Mouse (Mus musculus) limb, embryonic 13.5 days (tissue): ENCODE results near the gene Schip1. TPM values are rescaled to one million over a fixed set of nuclear protein-coding genes. Genes with fewer than 3 reads are reported as not detected.

Source experiments
- ATAC-seq: fragments of 200-750 bp; cut with Nextera tagmentation; 2 replicates; pipeline ENCODE4 v1.8.0; 2017; ENCODE audit warnings: low read depth, moderate number of reproducible peaks, moderate TSS enrichment; ENCODE audit not compliant: low FRiP score
- H3K27ac ChIP-seq: fragments of 300-500 bp; sonication (generic); 2 replicates; pipeline ENCODE4 v1.5.1; 2015; ENCODE audit warnings: inconsistent platforms, mild to moderate bottlenecking, moderate library complexity
- H3K27me3 ChIP-seq: fragments of 300-500 bp; sonication (generic); 2 replicates; pipeline ENCODE4 v1.6.1; 2015; ENCODE audit warnings: mild to moderate bottlenecking, inconsistent platforms
- H3K36me3 ChIP-seq: fragments of 300-500 bp; sonication (generic); 2 replicates; pipeline ENCODE4 v1.6.1; 2015; ENCODE audit warnings: inconsistent platforms, mild to moderate bottlenecking, moderate library complexity
- H3K4me1 ChIP-seq: fragments of 300-500 bp; sonication (generic); 2 replicates; pipeline ENCODE4 v1.6.1; 2015; ENCODE audit warnings: inconsistent platforms
- H3K4me2 ChIP-seq: fragments of 300-500 bp; sonication (generic); replicated peaks from 2 replicates; pipeline ENCODE4 v1.6.1; 2015; ENCODE audit warnings: inconsistent platforms, mild to moderate bottlenecking, moderate library complexity
- H3K4me3 ChIP-seq: fragments of 300-500 bp; sonication (generic); 2 replicates; pipeline ENCODE4 v1.5.1; 2015; ENCODE audit warnings: moderate library complexity, mild to moderate bottlenecking, inconsistent platforms
- H3K9ac ChIP-seq: fragments of 300-500 bp; sonication (generic); 2 replicates; pipeline ENCODE4 v1.6.1; 2015; ENCODE audit warnings: mild to moderate bottlenecking, inconsistent platforms
- H3K9me3 ChIP-seq: fragments of 300-500 bp; sonication (generic); 2 replicates; pipeline ENCODE4 v1.6.1; 2016; ENCODE audit warnings: inconsistent platforms
- WGBS: fragments of 180-500 bp; shearing (Covaris S2); methylation state at CpG from one replicate; pipeline ENCODE4 v1.1.7; 2015; 5-methylcytosine and 5-hydroxymethylcytosine counted together
- polyA plus RNA-seq: library from polyadenylated mRNA; unstranded; fragments of >200 nt; fragmentation: Nextera tagmentation; extraction: Ambion mirVana; gene quantifications from 2 replicates; pipeline ENCODE4 v1.2.1, GENCODE M21; 2015

Schip1 gene
- polyA plus RNA-seq, 1 experiment from 2014 or later, result 21.4 TPM

- WGBS, result 96% methylated on average over 8 of the region's 8 CpGs
- Histone ChIP-seq H3K36me3 (no peaks in the 10 kb centered on the region), H3K27me3 (no peaks in the 10 kb centered on the region; the same call in 1 of the 2 replicates), H3K4me3 (no peak overlapping the region), H3K9me3 (no peaks in the 10 kb centered on the region), H3K4me2 (no peak overlapping the region), H3K27ac (no peak overlapping the region), H3K9ac (no peak overlapping the region), H3K4me1 (peaks cover 9% of the 10 kb centered on the region; the same call in 1 of the 2 replicates)
- ATAC-seq, result no peak
Measured at GRCm38 (mm10) chr3:68606730-68607129, 542.1 kb downstream of the Schip1 start.

GRCm38 (mm10) chr3:68607336-68607735 lies 542.7 kb downstream of the Schip1 start:
- H3K27me3 ChIP-seq, result no peaks in the 10 kb centered on the region; the same call in 1 of the 2 replicates
- H3K4me2 ChIP-seq, result no peak overlapping the region
- ATAC-seq, result no peak
- no peak overlapping the region for H3K4me3 ChIP-seq
- no peak overlapping the region for H3K27ac ChIP-seq
- no peaks in the 10 kb centered on the region for H3K36me3 ChIP-seq
- no peaks in the 10 kb centered on the region for H3K9me3 ChIP-seq
- no peak overlapping the region for H3K9ac ChIP-seq
- WGBS, result 89% methylated on average over 8 of the region's 8 CpGs
- peaks cover 9% of the 10 kb centered on the region; the same call in 1 of the 2 replicates for H3K4me1 ChIP-seq

DNA sequence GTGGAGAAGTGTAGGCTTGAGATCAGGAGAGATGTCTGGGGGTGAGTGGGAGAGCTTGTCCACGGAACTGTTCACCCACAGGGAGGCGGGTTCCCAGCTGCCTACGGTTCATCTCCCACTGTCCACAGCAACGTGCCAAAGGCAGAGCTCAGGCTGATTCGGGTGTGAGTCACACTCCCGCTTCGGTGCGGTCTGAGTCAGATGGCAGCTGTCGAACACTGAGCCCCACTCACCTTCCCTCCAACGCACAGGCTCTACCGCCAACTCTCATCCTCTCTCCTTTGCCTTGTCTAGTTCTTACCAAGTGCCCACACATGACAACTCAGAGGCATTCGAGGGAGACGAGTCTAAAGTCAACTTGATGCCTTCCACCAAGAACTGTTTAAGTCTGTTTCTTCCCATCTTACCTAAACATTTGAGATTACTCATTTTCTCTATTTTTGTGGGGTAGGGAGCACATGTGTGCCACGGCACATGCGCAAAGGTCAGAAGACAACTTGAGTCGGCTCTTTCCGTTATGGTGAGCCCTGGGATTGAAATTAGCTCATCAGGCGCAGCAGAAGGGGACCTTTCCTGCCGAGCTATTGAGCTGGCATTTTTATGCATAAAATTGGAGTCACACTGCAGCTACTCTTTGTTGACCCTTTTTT lies 544.4 kb downstream of the Schip1 start:
- no peak for ATAC-seq
- WGBS, result 84% methylated on average over 19 of the region's 19 CpGs

DNA sequence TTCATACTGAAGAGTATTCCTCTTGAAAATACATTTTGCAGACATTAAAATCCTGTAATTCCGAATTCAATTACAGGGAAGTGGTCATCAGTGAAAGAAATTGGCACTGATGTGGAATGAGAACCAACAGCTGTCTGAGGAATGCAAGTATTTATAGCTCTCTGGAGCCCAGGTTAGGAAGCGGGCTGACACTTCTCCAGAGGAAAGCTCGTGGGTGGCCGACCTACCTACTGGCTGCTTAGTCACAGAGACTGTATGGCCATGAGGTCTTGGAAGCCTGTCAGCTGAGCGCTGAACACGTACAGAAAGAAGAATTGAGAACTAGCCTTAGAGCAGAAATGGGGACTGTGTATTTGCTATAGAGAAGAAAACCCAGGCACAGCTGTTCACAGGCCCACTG lies 545.4 kb downstream of the Schip1 start:
- H3K4me3 ChIP-seq, result no peak overlapping the region
- no peaks in the 10 kb centered on the region; the same call in 1 of the 2 replicates for H3K27me3 ChIP-seq
- H3K4me2 ChIP-seq, result no peak overlapping the region
- H3K4me1 ChIP-seq, result peaks cover 6% of the 10 kb centered on the region; the same call in 1 of the 2 replicates
- 32% methylated on average over 6 of the region's 6 CpGs for WGBS
- no peaks in the 10 kb centered on the region for H3K36me3 ChIP-seq
- H3K27ac ChIP-seq, result no peak overlapping the region
- no peak overlapping the region for H3K9ac ChIP-seq
- no peaks in the 10 kb centered on the region for H3K9me3 ChIP-seq
- ATAC-seq, result no peak; the same call in 1 of the 2 replicates

More for the DNA sequence above, 544.4 kb downstream of the Schip1 start:
- Histone ChIP-seq H3K9me3 (no peaks in the 10 kb centered on the region), H3K4me1 (peaks cover 9% of the 10 kb centered on the region; the same call in 1 of the 2 replicates), H3K4me2 (no peak overlapping the region), H3K4me3 (no peak overlapping the region), H3K9ac (no peak overlapping the region), H3K27me3 (no peaks in the 10 kb centered on the region; the same call in 1 of the 2 replicates), H3K36me3 (no peaks in the 10 kb centered on the region), H3K27ac (no peak overlapping the region)

- no peak overlapping the region for H3K4me2 ChIP-seq
- no peak for ATAC-seq
- no peaks in the 10 kb centered on the region for H3K9me3 ChIP-seq
- H3K27me3 ChIP-seq, result no peaks in the 10 kb centered on the region; the same call in 1 of the 2 replicates
- no peak overlapping the region for H3K4me3 ChIP-seq
- H3K36me3 ChIP-seq, result no peaks in the 10 kb centered on the region
- WGBS, result 61% methylated on average over 11 of the region's 11 CpGs
- H3K27ac ChIP-seq, result no peak overlapping the region
- peaks cover 6% of the 10 kb centered on the region; the same call in 1 of the 2 replicates for H3K4me1 ChIP-seq
- no peak overlapping the region for H3K9ac ChIP-seq
Measured at GRCm38 (mm10) chr3:68610598-68611261, 546.1 kb downstream of the Schip1 start.

- Histone ChIP-seq H3K27ac (no peak overlapping the region), H3K4me2 (no peak overlapping the region), H3K4me3 (no peak overlapping the region), H3K36me3 (no peaks in the 10 kb centered on the region), H3K27me3 (no peaks in the 10 kb centered on the region), H3K9me3 (no peaks in the 10 kb centered on the region), H3K9ac (no peak overlapping the region), H3K4me1 (no peaks in the 10 kb centered on the region; the same call in 1 of the 2 replicates)
- WGBS, result 70% methylated on average over 10 of the region's 10 CpGs
- ATAC-seq, result peak; percentile 40; the same call in 1 of the 2 replicates
Measured at GRCm38 (mm10) chr3:68615042-68615810, 550.6 kb downstream of the Schip1 start.

- H3K9ac ChIP-seq, result no peak overlapping the region
- WGBS, result 93% methylated on average over 12 of the region's 12 CpGs
- H3K27me3 ChIP-seq, result no peaks in the 10 kb centered on the region
- no peak overlapping the region for H3K4me3 ChIP-seq
- H3K4me2 ChIP-seq, result no peak overlapping the region
- ATAC-seq, result no peak
- no peak overlapping the region for H3K27ac ChIP-seq
- H3K9me3 ChIP-seq, result no peaks in the 10 kb centered on the region
- H3K4me1 ChIP-seq, result no peaks in the 10 kb centered on the region
- no peaks in the 10 kb centered on the region for H3K36me3 ChIP-seq
Measured at GRCm38 (mm10) chr3:68616363-68616762, 551.8 kb downstream of the Schip1 start.

- Histone ChIP-seq H3K4me1 (no peaks in the 10 kb centered on the region), H3K36me3 (no peaks in the 10 kb centered on the region), H3K9ac (no peak overlapping the region), H3K4me3 (no peak overlapping the region), H3K4me2 (no peak overlapping the region), H3K27me3 (no peaks in the 10 kb centered on the region), H3K27ac (no peak overlapping the region), H3K9me3 (no peaks in the 10 kb centered on the region)
- no peak for ATAC-seq
- WGBS, result 93% methylated on average over 10 of the region's 10 CpGs
Measured at GRCm38 (mm10) chr3:68617708-68618107, 553.1 kb downstream of the Schip1 start.

- no peaks in the 10 kb centered on the region for H3K9me3 ChIP-seq
- no peak overlapping the region for H3K9ac ChIP-seq
- H3K4me1 ChIP-seq, result no peaks in the 10 kb centered on the region
- no peaks in the 10 kb centered on the region for H3K36me3 ChIP-seq
- WGBS, result 77% methylated on average over 5 of the region's 5 CpGs
- ATAC-seq, result no peak
- H3K4me2 ChIP-seq, result no peak overlapping the region
- no peaks in the 10 kb centered on the region for H3K27me3 ChIP-seq
- no peak overlapping the region for H3K27ac ChIP-seq
- H3K4me3 ChIP-seq, result no peak overlapping the region
Measured at GRCm38 (mm10) chr3:68619097-68619496, 554.5 kb downstream of the Schip1 start.

- H3K9ac ChIP-seq, result no peak overlapping the region
- WGBS, result 92% methylated on average over 3 of the region's 3 CpGs
- ATAC-seq, result no peak
- no peak overlapping the region for H3K4me3 ChIP-seq
- H3K27ac ChIP-seq, result no peak overlapping the region
- H3K4me2 ChIP-seq, result no peak overlapping the region
- H3K36me3 ChIP-seq, result no peaks in the 10 kb centered on the region
- H3K4me1 ChIP-seq, result no peaks in the 10 kb centered on the region
- H3K27me3 ChIP-seq, result no peaks in the 10 kb centered on the region
- H3K9me3 ChIP-seq, result no peaks in the 10 kb centered on the region
Measured at GRCm38 (mm10) chr3:68621971-68622370, 557.4 kb downstream of the Schip1 start.

DNA sequence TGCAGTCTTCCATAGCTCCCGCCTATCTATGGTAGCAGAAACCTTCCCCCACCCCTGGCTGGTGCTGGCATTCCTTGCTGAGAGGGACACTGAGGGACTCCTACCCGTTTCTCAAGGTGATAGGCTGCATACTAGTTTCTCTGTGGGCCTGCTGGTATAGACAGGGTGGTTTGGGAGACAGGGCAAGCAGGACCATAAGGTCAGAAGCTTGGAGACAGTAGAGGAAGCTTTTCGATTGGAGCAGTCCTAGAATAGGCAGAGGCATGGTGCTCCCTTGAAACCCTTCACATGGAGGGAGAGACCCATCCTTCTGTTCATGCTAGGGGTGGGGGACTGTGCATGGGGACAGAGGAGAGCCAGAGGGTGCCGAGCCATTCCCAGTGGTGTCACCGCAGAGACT lies 558.4 kb downstream of the Schip1 start:
- WGBS, result 85% methylated on average over 5 of the region's 5 CpGs

DNA sequence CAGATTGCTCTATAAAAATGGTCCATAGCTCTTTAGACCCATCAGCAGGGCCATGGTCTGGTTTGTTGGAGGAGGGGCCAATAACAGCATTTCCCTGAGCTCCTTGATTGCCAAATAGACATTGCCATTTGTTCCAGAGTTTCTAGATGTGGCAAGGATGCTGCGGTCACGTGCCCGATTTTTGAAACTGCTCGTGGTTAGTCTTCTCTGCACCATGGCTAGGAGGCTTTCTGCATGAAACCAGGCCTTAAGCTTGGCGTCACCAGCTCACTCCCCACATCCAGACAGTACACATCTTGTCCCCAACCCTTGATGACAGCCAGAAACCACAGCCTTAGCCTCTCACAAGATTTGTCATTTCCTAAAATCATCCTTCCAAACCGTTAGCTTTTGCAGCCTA lies 559.9 kb downstream of the Schip1 start:
- 87% methylated on average over 6 of the region's 6 CpGs for WGBS
- no peak overlapping the region for H3K4me3 ChIP-seq
- no peak overlapping the region for H3K27ac ChIP-seq
- H3K36me3 ChIP-seq, result no peaks in the 10 kb centered on the region
- no peak for ATAC-seq
- H3K27me3 ChIP-seq, result no peaks in the 10 kb centered on the region
- H3K4me1 ChIP-seq, result no peaks in the 10 kb centered on the region
- no peak overlapping the region for H3K9ac ChIP-seq
- no peaks in the 10 kb centered on the region for H3K9me3 ChIP-seq
- no peak overlapping the region for H3K4me2 ChIP-seq

More for the DNA sequence above, 558.4 kb downstream of the Schip1 start:
- H3K36me3 ChIP-seq, result no peaks in the 10 kb centered on the region
- no peak for ATAC-seq
- no peaks in the 10 kb centered on the region for H3K4me1 ChIP-seq
- H3K27ac ChIP-seq, result no peak overlapping the region
- H3K9me3 ChIP-seq, result no peaks in the 10 kb centered on the region
- H3K4me2 ChIP-seq, result no peak overlapping the region
- no peak overlapping the region for H3K4me3 ChIP-seq
- no peak overlapping the region for H3K9ac ChIP-seq
- no peaks in the 10 kb centered on the region for H3K27me3 ChIP-seq
